Mouse (Mus musculus) liver, postnatal 0 days (tissue): ENCODE data around the gene Prkra. TPM values are rescaled to one million over a fixed set of nuclear protein-coding genes. Genes with fewer than 3 reads are reported as not detected.

ENCODE experiments used
- ATAC-seq: fragments of 200-750 bp; cut with Nextera tagmentation; 2 replicates; pipeline ENCODE4 v1.8.0; 2017; ENCODE audit warnings: mild to moderate bottlenecking, moderate library complexity
- DNase-seq: peaks from one replicate; pipeline ENCODE4 v3.0.0-alpha.2; 2016
- H3K27ac ChIP-seq: fragments of 300-500 bp; sonication (generic); 2 replicates; pipeline ENCODE4 v1.5.1; 2014; ENCODE audit warnings: antibody characterized with exemption, moderate library complexity, mild to moderate bottlenecking, low read depth
- H3K27me3 ChIP-seq: fragments of 300-500 bp; sonication (generic); 2 replicates; pipeline ENCODE4 v1.6.1; 2014; ENCODE audit warnings: low read length, control low read depth, mixed read lengths; ENCODE audit not compliant: insufficient read depth
- H3K36me3 ChIP-seq: fragments of 300-500 bp; sonication (generic); replicated peaks from 2 replicates; pipeline ENCODE4 v1.6.1; 2014; ENCODE audit warnings: mild to moderate bottlenecking, control low read depth, low read length, moderate library complexity, mixed read lengths; ENCODE audit not compliant: insufficient read depth
- H3K4me1 ChIP-seq: fragments of 300-500 bp; sonication (generic); 2 replicates; pipeline ENCODE4 v1.6.1; 2014; ENCODE audit warnings: antibody characterized with exemption, mild to moderate bottlenecking, control low read depth; ENCODE audit not compliant: insufficient read depth
- H3K4me2 ChIP-seq: fragments of 300-500 bp; sonication (generic); 2 replicates; pipeline ENCODE4 v1.6.1; 2014; ENCODE audit warnings: low read depth, mild to moderate bottlenecking, low read length, moderate library complexity, mixed read lengths
- H3K4me3 ChIP-seq: fragments of 300-500 bp; sonication (generic); 2 replicates; pipeline ENCODE4 v1.5.1; 2014; ENCODE audit warnings: low read depth, low read length
- H3K9ac ChIP-seq: fragments of 300-500 bp; sonication (generic); replicated peaks from 2 replicates; pipeline ENCODE4 v1.6.1; 2014; ENCODE audit warnings: mild to moderate bottlenecking, moderate library complexity
- H3K9me3 ChIP-seq: fragments of 300-500 bp; sonication (generic); 2 replicates; pipeline ENCODE4 v1.6.1; 2016; ENCODE audit warnings: mild to moderate bottlenecking, control low read depth, low read length, mixed read lengths
- CTCF ChIP-seq: sonication (generic); IDR thresholded peaks from 2 replicates; pipeline ENCODE4 v1.5.1; 2016; ENCODE audit warnings: antibody characterized with exemption, low read depth
- EP300 ChIP-seq: IDR thresholded peaks from 2 replicates; pipeline ENCODE4 v1.6.1; 2016; ENCODE audit warnings: antibody characterized with exemption, low read depth, mild to moderate bottlenecking
- WGBS: fragments of 180-500 bp; shearing (Covaris S2); extraction: QIAGEN DNeasy Blood & Tissue Kit; methylation state at CpG from one replicate; pipeline ENCODE4 v1.1.7; 2014; ENCODE audit not compliant: insufficient replicate concordance; 5-methylcytosine and 5-hydroxymethylcytosine counted together
- polyA plus RNA-seq: library from polyadenylated mRNA; unstranded; fragments of >200 nt; fragmentation: Nextera tagmentation; extraction: Ambion mirVana; gene quantifications from 2 replicates; pipeline ENCODE4 v1.2.1, GENCODE M21; 2015

The Prkra gene
- polyA plus RNA-seq, 1 experiment from 2014 or later: 7.7 TPM

- ATAC-seq: no peak
- WGBS: 58% methylated on average over 6 of the region's 8 CpGs
Measured at GRCm38 (mm10) chr2:76659419-76659818, 11.6 kb upstream of the Prkra start.

DNA sequence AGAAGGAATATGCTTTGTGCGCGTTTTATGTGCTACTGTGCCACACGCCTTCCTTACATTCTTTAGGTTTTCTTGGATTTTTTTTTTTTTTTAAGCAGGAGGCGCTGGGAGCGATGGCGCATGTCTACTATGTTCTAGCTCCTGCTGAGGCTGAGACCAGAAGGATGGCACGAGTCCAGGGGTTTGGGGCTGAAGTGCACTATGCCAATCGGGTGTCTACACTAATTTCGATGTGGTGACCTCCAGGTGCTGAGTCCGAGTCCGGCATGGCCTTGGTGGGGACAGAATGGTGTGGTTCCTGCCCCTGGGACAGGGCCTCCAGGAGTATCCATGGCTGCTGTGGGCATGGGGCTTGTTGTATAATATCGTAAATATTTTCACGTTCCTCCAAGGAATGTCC lies 10.7 kb upstream of the Prkra start:
- H3K4me1 ChIP-seq: no peaks in the 10 kb centered on the region
- no peak for DNase-seq
- H3K4me3 ChIP-seq: no peak overlapping the region
- TF ChIP-seq EP300: no peak
- no peak for TF ChIP-seq CTCF
- 73% methylated on average over 13 of the region's 13 CpGs for WGBS
- no peak overlapping the region for H3K27ac ChIP-seq
- no peak for ATAC-seq
- no peak overlapping the region for H3K9ac ChIP-seq
- no peaks in the 10 kb centered on the region for H3K27me3 ChIP-seq
- no peaks in the 10 kb centered on the region for H3K9me3 ChIP-seq
- H3K36me3 ChIP-seq: 0 out of 2 replicates have a peak, but pooled peaks cover 4% of the 10 kb centered on the region
- H3K4me2 ChIP-seq: no peak overlapping the region

More at GRCm38 (mm10) chr2:76659419-76659818, 11.6 kb upstream of the Prkra start:
- Histone ChIP-seq H3K27ac (no peak overlapping the region), H3K27me3 (no peaks in the 10 kb centered on the region), H3K9me3 (no peaks in the 10 kb centered on the region), H3K4me3 (no peak overlapping the region), H3K9ac (no peak overlapping the region), H3K4me1 (no peaks in the 10 kb centered on the region), H3K4me2 (no peak overlapping the region), H3K36me3 (0 out of 2 replicates have a peak, but pooled peaks cover 4% of the 10 kb centered on the region)
- TF ChIP-seq EP300 (no peak), CTCF (no peak)
- no peak for DNase-seq

- DNase-seq: no peak
- 10% methylated on average over 1 of the region's 1 CpGs for WGBS
Measured at GRCm38 (mm10) chr2:76655982-76656381, 8.2 kb upstream of the Prkra start.

DNA sequence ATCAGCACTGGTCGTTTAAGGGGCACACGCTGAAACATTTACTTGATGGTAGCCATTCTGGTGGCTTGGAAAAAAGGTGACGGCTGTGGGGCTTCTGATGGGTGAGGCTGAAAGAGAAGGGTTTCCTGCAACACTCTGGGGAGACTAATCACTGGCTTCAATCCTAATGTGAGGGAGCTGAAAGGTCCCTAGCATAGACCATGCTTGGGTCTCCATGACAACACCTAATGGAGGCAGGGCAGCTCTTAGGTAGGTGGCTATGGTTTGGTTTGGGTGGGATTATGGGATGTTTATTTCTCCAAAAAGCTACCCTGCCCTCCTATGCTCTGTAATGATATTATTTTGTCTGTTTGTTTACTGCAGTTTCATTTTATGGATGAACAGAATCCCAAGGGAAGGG lies 7.6 kb upstream of the Prkra start:
- DNase-seq (no peak), ATAC-seq (no peak)
- no peak overlapping the region for H3K4me3 ChIP-seq
- no peaks in the 10 kb centered on the region for H3K9me3 ChIP-seq
- WGBS: 73% methylated on average over 3 of the region's 3 CpGs
- H3K4me1 ChIP-seq: no peaks in the 10 kb centered on the region
- H3K4me2 ChIP-seq: no peak overlapping the region
- H3K36me3 ChIP-seq: no peaks in the 10 kb centered on the region
- no peaks in the 10 kb centered on the region for H3K27me3 ChIP-seq
- TF ChIP-seq CTCF: no peak
- TF ChIP-seq EP300: no peak
- no peak overlapping the region for H3K27ac ChIP-seq
- no peak overlapping the region for H3K9ac ChIP-seq

More at GRCm38 (mm10) chr2:76655982-76656381, 8.2 kb upstream of the Prkra start:
- ATAC-seq: no peak
- Histone ChIP-seq H3K4me3 (no peak overlapping the region), H3K36me3 (no peaks in the 10 kb centered on the region), H3K4me1 (no peaks in the 10 kb centered on the region), H3K9me3 (no peaks in the 10 kb centered on the region), H3K27me3 (no peaks in the 10 kb centered on the region), H3K27ac (no peak overlapping the region), H3K4me2 (no peak overlapping the region), H3K9ac (no peak overlapping the region)
- no peak; the same call in 1 of the 2 replicates for TF ChIP-seq CTCF
- TF ChIP-seq EP300: no peak

DNA sequence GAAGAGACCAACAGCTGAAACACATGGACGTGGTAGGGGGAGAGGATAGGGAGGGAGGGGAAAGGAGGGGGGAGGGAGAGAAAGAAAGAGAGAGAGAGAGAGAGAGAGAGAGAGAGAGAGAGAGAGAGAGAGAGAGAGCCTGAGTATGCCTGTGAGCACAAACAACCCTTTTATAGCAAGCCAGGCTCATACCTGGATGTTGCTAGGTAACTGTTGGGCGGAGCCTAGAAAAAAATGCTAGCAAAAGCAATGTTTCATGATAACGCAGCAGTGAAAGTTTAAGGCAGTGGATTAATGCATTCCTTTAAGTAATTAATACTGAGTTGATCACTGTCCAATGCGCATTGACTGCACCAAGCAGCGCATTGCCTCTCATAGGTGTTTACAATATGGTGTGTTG lies 6.8 kb upstream of the Prkra start:
- Histone ChIP-seq H3K4me3 (no peak overlapping the region), H3K4me2 (no peak overlapping the region), H3K27ac (no peak overlapping the region), H3K9me3 (no peaks in the 10 kb centered on the region), H3K9ac (no peak overlapping the region), H3K27me3 (no peaks in the 10 kb centered on the region), H3K4me1 (no peaks in the 10 kb centered on the region), H3K36me3 (no peaks in the 10 kb centered on the region)
- 84% methylated on average over 5 of the region's 5 CpGs for WGBS
- no peak for TF ChIP-seq EP300
- no peak for TF ChIP-seq CTCF
- ATAC-seq (no peak), DNase-seq (no peak)

DNA sequence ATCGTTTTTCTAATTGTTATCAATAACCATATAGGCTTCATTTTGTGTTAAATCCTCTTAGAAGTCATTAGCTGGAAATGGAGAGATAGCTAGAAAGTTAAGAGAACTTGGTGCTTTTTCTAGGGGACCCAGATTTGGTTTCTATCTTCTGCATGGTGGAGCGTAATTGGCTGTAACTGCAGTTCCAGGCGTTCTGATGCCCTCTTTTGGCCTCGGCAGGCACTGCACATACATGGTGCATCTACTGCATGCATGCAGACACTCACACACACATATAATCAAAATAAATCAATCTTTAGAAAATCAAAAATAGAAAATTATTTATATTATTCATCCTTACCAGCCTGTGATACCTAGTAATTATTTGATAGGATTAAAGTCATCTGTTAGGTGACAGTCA lies 5.3 kb upstream of the Prkra start:
- peaks cover 4% of the 10 kb centered on the region; the same call in 1 of the 2 replicates for H3K4me1 ChIP-seq
- H3K27ac ChIP-seq: no peak overlapping the region
- no peak for TF ChIP-seq EP300
- 0 out of 2 replicates have a peak, but pooled peaks have one; percentile 8 for TF ChIP-seq CTCF
- H3K27me3 ChIP-seq: no peaks in the 10 kb centered on the region
- no peak for DNase-seq
- H3K9me3 ChIP-seq: no peaks in the 10 kb centered on the region
- 84% methylated on average over 4 of the region's 4 CpGs for WGBS
- H3K9ac ChIP-seq: no peak overlapping the region
- no peak overlapping the region for H3K4me3 ChIP-seq
- no peak overlapping the region for H3K4me2 ChIP-seq
- no peaks in the 10 kb centered on the region for H3K36me3 ChIP-seq
- no peak for ATAC-seq
